Mouse (Mus musculus) liver, embryonic 13.5 days (tissue): ENCODE data around the gene Sh3bgrl2. TPM values are rescaled to one million over a fixed set of nuclear protein-coding genes. Genes with fewer than 3 reads are reported as not detected.

Experiments used
- ATAC-seq: fragments of 200-750 bp; cut with Nextera tagmentation; 2 replicates; pipeline ENCODE4 v1.8.0; 2017; ENCODE audit warnings: low read depth, mild to moderate bottlenecking, moderate number of reproducible peaks, moderate library complexity
- DNase-seq: peaks from one replicate; pipeline ENCODE4 v3.0.0; 2022
- H3K27ac ChIP-seq: fragments of 300-500 bp; sonication (generic); 2 replicates; pipeline ENCODE4 v1.5.1; 2015; ENCODE audit warnings: moderate library complexity, mild to moderate bottlenecking, inconsistent platforms
- H3K27me3 ChIP-seq: fragments of 300-500 bp; sonication (generic); 2 replicates; pipeline ENCODE4 v1.6.1; 2015; ENCODE audit warnings: mild to moderate bottlenecking, inconsistent platforms
- H3K36me3 ChIP-seq: fragments of 300-500 bp; sonication (generic); 2 replicates; pipeline ENCODE4 v1.6.1; 2015; ENCODE audit warnings: mild to moderate bottlenecking, inconsistent platforms
- H3K4me1 ChIP-seq: fragments of 300-500 bp; sonication (generic); replicated peaks from 2 replicates; pipeline ENCODE4 v1.6.1; 2015; ENCODE audit warnings: inconsistent platforms
- H3K4me2 ChIP-seq: fragments of 300-500 bp; sonication (generic); 2 replicates; pipeline ENCODE4 v1.6.1; 2015; ENCODE audit warnings: inconsistent platforms, mild to moderate bottlenecking, moderate library complexity
- H3K4me3 ChIP-seq: fragments of 300-500 bp; sonication (generic); replicated peaks from 2 replicates; pipeline ENCODE4 v1.5.1; 2015; ENCODE audit warnings: mild to moderate bottlenecking, inconsistent platforms
- H3K9ac ChIP-seq: fragments of 300-500 bp; sonication (generic); 2 replicates; pipeline ENCODE4 v1.6.1; 2015; ENCODE audit warnings: mild to moderate bottlenecking, inconsistent platforms
- H3K9me3 ChIP-seq: fragments of 300-500 bp; sonication (generic); replicated peaks from 2 replicates; pipeline ENCODE4 v1.6.1; 2016; ENCODE audit warnings: inconsistent platforms
- WGBS: fragments of 180-500 bp; shearing (Covaris S2); methylation state at CpG from one replicate; pipeline ENCODE4 v1.1.7; 2015; ENCODE audit not compliant: insufficient replicate concordance; 5-methylcytosine and 5-hydroxymethylcytosine counted together
- polyA plus RNA-seq: library from polyadenylated mRNA; unstranded; fragments of >200 nt; fragmentation: Nextera tagmentation; extraction: Ambion mirVana; gene quantifications from 2 replicates; pipeline ENCODE4 v1.2.1, GENCODE M21; 2015

The Sh3bgrl2 gene
- polyA plus RNA-seq, 1 experiment from 2014 or later: 9.6 TPM

DNA sequence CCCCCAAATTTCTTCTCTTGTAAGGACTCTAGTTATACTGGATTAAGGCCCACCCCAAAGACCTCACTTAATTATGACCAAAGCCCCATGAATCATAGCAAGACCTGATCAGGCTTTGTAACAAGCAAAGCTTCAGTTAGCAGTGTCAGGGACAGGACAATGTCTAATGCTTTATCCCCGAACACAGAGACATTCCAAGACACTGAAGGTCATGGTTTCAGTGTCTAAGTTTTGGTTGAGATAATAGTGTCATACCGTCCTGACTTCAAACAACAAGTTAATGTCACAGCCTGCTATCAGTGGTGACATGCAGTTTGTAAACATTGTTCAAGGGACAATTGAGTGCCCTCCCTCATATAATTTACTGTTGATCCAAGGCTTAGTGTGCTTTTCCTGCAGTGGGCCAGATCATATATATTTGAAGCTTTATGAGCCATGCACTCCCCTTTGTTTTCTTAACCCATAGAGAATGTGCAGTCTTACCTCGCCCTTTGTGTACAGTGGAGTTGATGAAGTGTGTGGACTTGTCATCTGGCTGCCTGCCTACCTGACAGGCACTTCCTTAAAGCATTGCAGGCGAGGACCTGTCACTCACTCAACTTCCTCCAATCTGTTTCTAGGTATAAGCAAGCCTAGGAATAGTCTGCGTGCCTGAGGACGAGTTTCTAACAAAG, 67.9 kb downstream of the Sh3bgrl2 start:
- Histone ChIP-seq H3K9me3 (no peaks in the 10 kb centered on the region), H3K27me3 (no peaks in the 10 kb centered on the region), H3K36me3 (no peaks in the 10 kb centered on the region), H3K27ac (no peak overlapping the region; the same call in 1 of the 2 replicates), H3K4me1 (no peaks in the 10 kb centered on the region), H3K4me3 (no peak overlapping the region), H3K4me2 (no peak overlapping the region), H3K9ac (no peak overlapping the region)
- WGBS: 19% methylated on average over 6 of the region's 6 CpGs
- no peak for DNase-seq
- ATAC-seq: no peak

DNA sequence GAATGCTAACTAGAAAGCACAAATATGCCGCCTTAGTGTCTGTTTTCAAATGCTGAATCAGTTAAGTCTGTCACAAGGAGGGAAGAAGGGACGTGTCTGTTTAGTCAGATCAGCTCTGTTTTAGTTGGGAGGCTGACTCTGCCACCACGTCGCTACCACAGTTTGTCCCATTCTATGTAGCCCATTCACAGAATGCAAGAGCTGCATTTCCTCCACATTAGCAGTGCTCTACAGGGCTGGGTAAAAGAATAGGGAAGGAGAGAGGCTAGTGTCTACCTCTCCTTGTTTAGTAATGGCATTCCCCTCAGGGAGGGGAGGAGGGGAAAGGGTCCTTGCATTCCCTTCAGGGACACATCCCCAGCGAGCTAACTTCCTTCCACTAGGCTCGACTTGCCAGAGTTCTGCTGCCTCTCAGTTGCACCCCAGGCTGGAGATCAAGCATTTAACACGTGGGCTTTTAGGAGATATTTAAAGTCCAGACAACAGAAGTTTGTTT, 68.5 kb downstream of the Sh3bgrl2 start:
- no peaks in the 10 kb centered on the region for H3K36me3 ChIP-seq
- no peak for ATAC-seq
- H3K4me2 ChIP-seq: no peak overlapping the region
- H3K9ac ChIP-seq: no peak overlapping the region
- DNase-seq: no peak
- H3K4me3 ChIP-seq: no peak overlapping the region
- no peaks in the 10 kb centered on the region for H3K9me3 ChIP-seq
- 22% methylated on average over 7 of the region's 7 CpGs for WGBS
- H3K4me1 ChIP-seq: no peaks in the 10 kb centered on the region
- no peaks in the 10 kb centered on the region for H3K27me3 ChIP-seq
- H3K27ac ChIP-seq: no peak overlapping the region

DNA sequence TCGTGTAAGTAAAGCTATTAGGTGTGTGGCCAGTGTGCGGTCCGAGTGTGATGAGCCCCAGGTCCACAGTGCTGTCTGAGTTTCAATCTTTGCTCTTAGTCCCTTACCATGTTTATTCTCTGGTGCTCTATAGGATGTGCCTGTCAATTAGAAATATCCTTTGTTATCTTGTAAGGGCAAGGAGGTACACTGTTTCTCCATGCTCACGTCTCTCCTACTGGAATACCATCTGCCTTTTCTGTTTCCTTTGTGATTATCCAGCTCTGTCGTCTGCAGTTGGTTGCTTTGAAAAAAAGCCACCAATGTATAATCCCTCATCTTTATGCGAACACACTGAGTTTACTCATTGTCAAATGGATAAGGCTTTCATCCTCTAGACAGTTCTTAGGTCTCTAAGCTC, 75.3 kb downstream of the Sh3bgrl2 start:
- H3K4me1 ChIP-seq: no peaks in the 10 kb centered on the region
- no peaks in the 10 kb centered on the region for H3K36me3 ChIP-seq
- H3K9me3 ChIP-seq: no peaks in the 10 kb centered on the region
- H3K27ac ChIP-seq: no peak overlapping the region
- H3K27me3 ChIP-seq: no peaks in the 10 kb centered on the region
- H3K9ac ChIP-seq: no peak overlapping the region
- WGBS: 56% methylated on average over 6 of the region's 6 CpGs
- ATAC-seq (no peak), DNase-seq (no peak)
- no peak overlapping the region for H3K4me2 ChIP-seq
- H3K4me3 ChIP-seq: no peak overlapping the region

DNA sequence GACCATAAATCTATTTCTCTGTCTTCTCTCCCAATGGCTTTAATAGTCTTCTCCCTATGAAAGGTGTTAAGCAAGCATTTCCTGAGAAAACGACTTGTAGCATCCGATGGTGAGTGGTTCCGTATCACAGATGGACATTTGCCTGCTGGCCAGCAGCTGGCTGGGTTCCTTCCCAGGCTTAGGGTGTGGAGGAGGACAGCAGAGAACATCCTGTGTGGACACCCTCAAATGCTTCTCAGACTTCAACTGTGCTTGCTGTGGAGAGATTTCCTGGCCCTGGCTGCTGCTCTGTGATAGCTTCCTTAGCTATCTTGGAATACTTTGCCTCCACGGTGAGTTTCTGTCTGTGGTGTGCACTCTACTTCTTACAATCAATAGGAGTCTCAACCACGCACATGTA, 76.1 kb downstream of the Sh3bgrl2 start:
- no peak for DNase-seq
- H3K27ac ChIP-seq: no peak overlapping the region
- 54% methylated on average over 5 of the region's 5 CpGs for WGBS
- no peaks in the 10 kb centered on the region for H3K4me1 ChIP-seq
- no peak overlapping the region for H3K4me2 ChIP-seq
- no peaks in the 10 kb centered on the region for H3K9me3 ChIP-seq
- ATAC-seq: no peak
- no peak overlapping the region for H3K4me3 ChIP-seq
- H3K36me3 ChIP-seq: no peaks in the 10 kb centered on the region
- no peak overlapping the region for H3K9ac ChIP-seq
- no peaks in the 10 kb centered on the region for H3K27me3 ChIP-seq

DNA sequence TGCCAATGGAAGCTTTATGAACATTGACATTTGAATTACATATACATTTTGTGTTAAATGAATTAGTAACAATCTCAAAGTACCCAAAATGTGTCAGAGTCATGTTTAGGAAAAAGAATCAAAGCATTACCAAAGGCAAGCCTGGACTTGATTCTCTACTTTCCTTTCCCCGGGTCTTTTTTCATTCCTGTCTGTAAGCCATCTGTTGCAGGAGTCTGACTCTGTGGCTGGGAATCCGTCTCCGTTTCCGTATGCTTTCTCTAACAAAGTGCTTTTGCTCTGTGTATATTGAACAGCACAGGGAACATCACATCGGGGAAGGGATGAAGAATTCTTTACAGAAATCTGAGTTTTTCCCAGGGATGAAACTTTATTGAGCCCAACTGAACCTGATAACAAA, 77.0 kb downstream of the Sh3bgrl2 start:
- Histone ChIP-seq H3K4me1 (no peaks in the 10 kb centered on the region), H3K27me3 (no peaks in the 10 kb centered on the region), H3K4me3 (no peak overlapping the region), H3K9ac (no peak overlapping the region), H3K9me3 (no peaks in the 10 kb centered on the region), H3K27ac (no peak overlapping the region), H3K4me2 (no peak overlapping the region), H3K36me3 (no peaks in the 10 kb centered on the region)
- WGBS: 66% methylated on average over 5 of the region's 5 CpGs
- ATAC-seq: no peak
- no peak for DNase-seq

DNA sequence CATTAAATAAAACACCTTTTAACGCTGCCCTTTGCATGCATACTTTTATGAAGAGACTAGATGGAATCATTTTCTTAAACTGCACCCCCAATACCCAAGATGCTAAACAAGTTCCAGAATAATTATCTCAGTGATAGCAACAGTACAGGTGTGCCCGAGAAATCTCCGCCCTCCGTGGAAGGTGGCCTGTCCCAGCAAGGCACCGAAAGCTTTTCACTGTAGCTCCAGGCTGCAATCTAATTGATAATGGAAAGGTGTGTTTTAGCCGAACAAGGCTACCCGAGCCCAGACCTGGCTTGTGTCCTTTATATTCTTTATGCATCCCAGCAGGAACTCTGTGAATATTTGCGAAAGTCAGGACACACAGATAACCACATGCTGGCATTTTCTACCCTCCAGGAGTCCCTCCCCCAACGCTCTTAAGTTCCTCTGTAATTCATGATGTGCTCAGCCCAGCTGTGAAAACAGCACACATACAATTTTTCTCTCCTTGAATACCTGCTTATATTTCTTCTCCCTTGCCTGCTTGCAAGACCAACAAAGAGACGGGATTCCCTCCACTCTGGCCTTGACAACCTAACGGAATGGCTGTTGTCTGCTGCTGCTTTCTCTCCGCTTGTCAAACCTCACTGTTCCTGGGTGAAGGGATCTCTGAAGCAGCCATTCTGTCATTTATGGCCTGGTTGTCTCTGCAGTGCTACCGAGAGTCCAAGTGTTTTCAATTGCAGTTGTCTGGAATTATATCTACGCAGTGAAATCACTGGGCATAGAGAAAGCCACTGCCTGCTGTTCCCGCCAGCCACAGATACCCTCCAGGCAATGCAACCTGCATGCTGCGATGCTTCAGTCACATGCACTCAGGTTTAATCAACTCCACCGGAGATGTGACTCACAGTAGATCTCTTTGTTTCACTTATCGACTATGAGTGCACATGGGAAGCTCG, 80.8 kb downstream of the Sh3bgrl2 start:
- no peaks in the 10 kb centered on the region for H3K36me3 ChIP-seq
- DNase-seq (no peak), ATAC-seq (no peak)
- H3K4me3 ChIP-seq: no peak overlapping the region
- H3K27me3 ChIP-seq: no peaks in the 10 kb centered on the region
- no peak overlapping the region for H3K27ac ChIP-seq
- no peaks in the 10 kb centered on the region for H3K4me1 ChIP-seq
- 47% methylated on average over 19 of the region's 19 CpGs for WGBS
- H3K9me3 ChIP-seq: no peaks in the 10 kb centered on the region
- no peak overlapping the region for H3K4me2 ChIP-seq
- H3K9ac ChIP-seq: no peak overlapping the region

DNA sequence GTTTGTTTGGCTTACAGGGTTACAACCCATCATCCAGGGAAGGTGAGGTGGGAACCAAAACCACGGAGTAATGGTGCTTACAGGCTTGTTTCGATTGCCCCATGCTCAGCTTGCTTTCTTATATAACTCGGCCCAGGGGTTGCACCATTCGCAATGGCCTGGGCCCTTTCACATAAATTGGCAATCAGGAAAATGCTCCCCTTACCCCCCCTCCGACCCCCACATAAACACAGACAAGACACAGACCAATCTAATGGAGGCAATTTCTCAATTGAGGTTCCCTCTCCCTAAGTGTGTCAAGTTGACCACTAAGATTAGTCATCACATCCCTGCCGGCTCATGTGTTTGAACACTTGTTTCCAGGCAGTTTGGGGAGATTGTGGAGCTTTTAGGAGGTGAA, 82.2 kb downstream of the Sh3bgrl2 start:
- 42% methylated on average over 6 of the region's 6 CpGs for WGBS
- ATAC-seq (no peak), DNase-seq (no peak)
- Histone ChIP-seq H3K27me3 (no peaks in the 10 kb centered on the region), H3K4me3 (no peak overlapping the region), H3K36me3 (no peaks in the 10 kb centered on the region), H3K4me2 (no peak overlapping the region), H3K9me3 (no peaks in the 10 kb centered on the region), H3K27ac (no peak overlapping the region), H3K4me1 (no peaks in the 10 kb centered on the region), H3K9ac (no peak overlapping the region)

DNA sequence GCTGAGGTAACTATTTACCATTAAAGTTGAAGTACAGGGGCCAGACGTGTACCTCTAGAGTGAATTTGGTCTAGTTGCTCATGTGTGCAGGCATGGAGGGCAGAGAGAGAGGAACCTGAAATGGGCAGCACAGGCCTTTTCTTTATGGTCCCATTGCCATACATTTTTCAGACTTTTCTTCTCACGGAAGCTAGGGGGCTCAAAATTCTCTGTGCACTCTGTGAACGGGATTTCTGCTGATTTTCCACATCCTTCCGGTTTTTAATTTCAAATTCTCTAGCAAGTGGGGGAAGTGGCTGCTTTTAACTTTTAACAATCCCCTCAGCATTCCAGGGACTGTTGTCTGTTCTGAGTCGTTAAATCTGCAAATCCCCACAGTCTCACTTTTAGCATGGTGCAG, 83.8 kb downstream of the Sh3bgrl2 start:
- DNase-seq: no peak
- H3K9me3 ChIP-seq: no peaks in the 10 kb centered on the region
- 43% methylated on average over 5 of the region's 5 CpGs for WGBS
- H3K27me3 ChIP-seq: no peaks in the 10 kb centered on the region
- no peak overlapping the region for H3K9ac ChIP-seq
- no peaks in the 10 kb centered on the region for H3K4me1 ChIP-seq
- no peak overlapping the region for H3K4me3 ChIP-seq
- no peaks in the 10 kb centered on the region for H3K36me3 ChIP-seq
- no peak overlapping the region for H3K27ac ChIP-seq
- no peak for ATAC-seq
- H3K4me2 ChIP-seq: no peak overlapping the region

DNA sequence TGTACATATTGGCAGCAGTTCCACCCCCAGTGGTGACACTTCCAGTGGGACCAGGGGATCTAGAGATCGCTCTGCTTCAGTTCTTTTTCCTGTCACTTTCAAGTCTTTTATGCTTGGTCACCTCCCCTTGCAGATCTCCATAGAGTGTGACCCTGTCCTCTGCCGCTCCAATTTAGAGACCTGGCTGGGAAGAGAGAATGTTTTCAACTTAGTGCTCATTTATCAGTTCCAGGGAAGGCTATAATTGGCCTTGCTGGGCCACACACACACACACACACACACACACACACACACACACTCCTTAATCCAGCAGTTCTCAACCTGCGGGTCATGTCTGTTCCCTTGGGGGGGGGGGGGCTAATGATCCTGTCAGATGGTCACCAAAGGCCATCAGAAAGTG, 86.6 kb downstream of the Sh3bgrl2 start:
- Histone ChIP-seq H3K9ac (no peak overlapping the region), H3K4me1 (no peaks in the 10 kb centered on the region), H3K4me2 (no peak overlapping the region), H3K4me3 (no peak overlapping the region), H3K36me3 (no peaks in the 10 kb centered on the region), H3K9me3 (no peaks in the 10 kb centered on the region), H3K27me3 (no peaks in the 10 kb centered on the region), H3K27ac (no peak overlapping the region)
- 53% methylated on average over 3 of the region's 3 CpGs for WGBS
- ATAC-seq (no peak), DNase-seq (no peak)

DNA sequence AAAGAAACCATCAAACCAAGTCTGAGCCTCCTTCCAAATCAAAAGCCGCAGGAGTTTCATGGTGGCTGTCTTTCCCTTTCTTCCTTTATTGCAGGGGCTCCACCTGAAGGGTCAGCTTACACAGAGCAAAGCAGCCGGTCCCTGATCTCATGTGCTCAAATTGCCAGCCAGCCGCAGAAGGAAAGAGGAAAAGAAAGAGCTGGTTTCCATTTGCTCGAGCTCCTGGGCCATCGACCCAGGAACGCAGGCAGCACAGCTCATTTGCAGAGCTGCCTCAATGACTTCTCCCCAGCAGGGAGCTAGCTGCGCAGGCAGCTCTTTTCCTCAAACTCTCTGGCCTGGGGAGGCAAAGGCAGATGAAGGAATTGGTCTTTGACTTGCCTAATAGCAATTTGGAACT, 87.9 kb downstream of the Sh3bgrl2 start:
- 22% methylated on average over 7 of the region's 7 CpGs for WGBS
- no peak for DNase-seq
- no peak overlapping the region for H3K27ac ChIP-seq

DNA sequence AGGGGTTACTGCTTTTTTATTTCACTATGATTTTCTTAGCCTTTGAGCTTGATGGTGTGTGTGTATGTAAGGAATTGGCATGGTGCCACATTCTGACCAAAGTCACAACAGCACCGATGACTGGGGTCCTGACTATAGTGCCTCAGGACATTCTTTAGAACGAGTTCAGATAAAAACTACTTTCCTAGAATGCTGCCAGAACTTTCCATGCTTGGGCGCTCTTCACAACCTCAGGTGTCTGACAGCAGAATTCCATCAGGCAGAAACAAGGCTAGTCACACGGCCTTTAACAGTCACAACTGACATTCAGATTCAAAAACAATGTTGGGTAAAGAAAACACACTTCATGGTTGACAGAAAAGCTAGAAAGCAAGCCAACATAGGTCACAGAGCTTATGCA, 95.0 kb downstream of the Sh3bgrl2 start:
- no peaks in the 10 kb centered on the region for H3K27me3 ChIP-seq
- 50% methylated on average over 4 of the region's 4 CpGs for WGBS
- no peak overlapping the region for H3K4me3 ChIP-seq
- H3K4me2 ChIP-seq: no peak overlapping the region
- H3K4me1 ChIP-seq: no peaks in the 10 kb centered on the region
- no peak for ATAC-seq
- no peak overlapping the region for H3K9ac ChIP-seq
- H3K36me3 ChIP-seq: no peaks in the 10 kb centered on the region
- no peaks in the 10 kb centered on the region for H3K9me3 ChIP-seq
- DNase-seq: no peak
- no peak overlapping the region for H3K27ac ChIP-seq

More for the DNA sequence above, 87.9 kb downstream of the Sh3bgrl2 start:
- no peak for ATAC-seq
- Histone ChIP-seq H3K9me3 (no peaks in the 10 kb centered on the region), H3K36me3 (no peaks in the 10 kb centered on the region), H3K27me3 (no peaks in the 10 kb centered on the region), H3K4me2 (no peak overlapping the region), H3K9ac (no peak overlapping the region), H3K4me3 (no peak overlapping the region), H3K4me1 (no peaks in the 10 kb centered on the region)
